Mouse (Mus musculus) frontal cortex, postnatal 14 days (tissue): Measurements from ENCODE around the gene Vmn2r95.
"Not testable (repeated sequence)": the region's sequence is repeated elsewhere in the genome, so short reads cannot be mapped to it uniquely, and the experiment has no call there.

Experiments used
- DNase-seq, 2 experiments: peaks; one replicate each; pipeline ENCODE4 v3.0.0; 2022; ENCODE audit warnings: low spot score in 2 of 2

Vmn2r95 gene

DNA sequence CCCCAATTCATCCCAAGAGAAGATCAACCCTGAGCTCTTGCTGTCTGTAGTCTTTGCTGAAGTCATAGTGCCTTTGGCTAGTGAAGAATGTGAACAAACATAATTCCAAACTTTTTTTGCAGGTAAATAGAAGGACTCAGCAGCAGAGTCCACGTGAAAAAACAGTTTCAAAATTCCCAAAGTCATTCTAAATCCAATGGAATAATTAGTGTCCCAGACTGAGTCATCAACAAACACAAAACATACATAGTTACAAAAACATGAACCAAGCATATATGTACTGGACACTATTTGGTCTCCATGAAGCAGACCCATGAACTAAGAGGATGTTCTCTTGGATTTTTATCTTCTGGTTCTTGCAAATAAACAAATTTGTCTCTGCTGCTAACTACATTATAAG lies at the start of gene Vmn2r95:
Gene Vmn2r95, plus strand, starts transcription at position 301 of the 400 bp plus-strand sequence.
- DNase-seq, result no peak

DNA sequence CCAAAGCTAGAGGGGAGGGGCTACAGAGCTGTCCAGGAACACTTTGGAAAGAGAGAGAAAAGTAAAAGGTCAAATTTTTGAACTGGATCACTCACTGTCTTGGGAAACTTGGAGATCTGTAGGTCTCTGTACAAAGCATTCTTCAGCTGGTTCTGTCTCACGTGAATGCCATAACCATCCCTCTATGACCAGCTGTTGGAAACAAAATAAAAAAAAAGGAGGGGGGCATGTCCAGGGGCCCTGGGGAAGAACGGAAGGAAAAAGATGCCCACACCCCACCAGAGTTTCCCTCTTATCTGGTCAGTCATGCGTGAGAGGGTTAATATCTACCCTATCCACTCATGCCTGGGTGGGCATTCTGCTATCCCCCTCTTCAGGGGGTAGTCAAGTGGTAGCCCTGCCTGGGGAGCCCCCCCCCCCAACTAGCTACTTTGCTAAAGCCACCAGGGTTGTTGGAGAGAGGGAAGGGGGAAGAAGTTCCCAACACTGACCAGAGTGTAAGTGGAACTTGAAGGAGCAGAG lies 31.8 kb downstream of the Vmn2r95 start:
- DNase-seq, result no peak

DNA sequence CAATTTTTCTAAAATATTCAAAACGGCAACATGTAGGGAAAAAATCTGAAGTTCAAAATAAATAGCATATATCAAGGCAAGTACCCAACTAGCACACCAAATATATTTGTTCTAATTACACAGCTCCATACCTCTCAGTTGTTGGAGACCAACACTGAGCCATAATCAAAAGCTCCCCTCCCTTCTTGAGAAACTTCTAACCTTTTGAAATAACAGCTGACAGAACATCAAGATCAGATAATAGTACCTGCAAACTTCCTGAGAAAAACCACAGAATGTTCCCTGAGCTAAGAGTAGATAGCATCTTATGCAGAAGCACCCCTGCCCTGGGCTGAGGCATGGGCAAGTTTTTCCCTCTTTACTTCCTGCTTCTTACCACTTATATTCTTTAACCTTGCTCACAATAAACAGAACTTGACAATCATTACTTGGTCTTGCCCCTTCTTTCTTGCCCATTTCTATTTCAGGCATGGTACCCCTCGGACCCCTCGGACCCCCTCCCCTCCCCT lies 34.3 kb downstream of the Vmn2r95 start:
- not testable (repeated sequence) for DNase-seq

DNA sequence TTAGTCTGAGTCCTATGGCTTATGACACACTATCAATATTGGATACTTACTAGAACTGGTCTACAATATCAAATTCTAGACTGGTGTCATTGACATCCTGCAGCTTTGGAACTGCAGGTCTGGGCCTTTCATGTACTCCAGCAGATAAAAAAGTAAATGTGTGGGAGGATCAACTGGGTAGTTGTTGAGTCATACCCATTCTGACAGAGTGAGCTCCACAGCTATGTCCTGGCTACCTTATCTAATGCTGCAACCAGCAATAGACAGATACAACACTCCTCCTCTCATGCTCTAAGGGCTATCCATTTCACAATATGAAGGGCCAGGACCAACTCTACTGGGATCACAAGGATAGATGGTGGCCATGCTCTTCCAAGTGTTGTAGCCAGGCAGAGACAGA lies 38.8 kb downstream of the Vmn2r95 start:
- DNase-seq, result no peak

DNA sequence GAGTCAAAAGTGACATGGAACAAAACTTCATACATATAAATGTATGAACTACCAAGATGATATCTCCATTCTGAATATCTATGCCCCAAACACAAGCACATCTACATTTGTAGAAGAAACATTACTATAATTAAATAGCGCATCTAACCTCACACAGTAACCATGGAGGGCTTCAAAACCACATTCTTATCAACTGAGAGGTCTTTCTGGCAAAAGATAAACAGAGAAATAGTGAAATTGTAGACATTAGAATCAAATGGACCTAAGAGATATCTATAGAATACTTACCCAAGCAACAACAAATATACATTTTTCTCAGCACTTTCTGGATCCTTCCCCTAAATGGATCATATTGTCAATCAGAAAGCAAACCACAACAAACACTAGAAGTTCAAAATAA lies 56.0 kb downstream of the Vmn2r95 start:
- no peak for DNase-seq
